Mouse (Mus musculus): ENCODE measurements at regions not wholly inside any gene's neighbourhood (a gene's known extent, or its start where the extent isn't known, plus 50 kb on each side); places are given as distances from the start of the nearest gene placed in this dataset.
"Not testable (repeated sequence)": the region's sequence is repeated elsewhere in the genome, so short reads cannot be mapped to it uniquely, and the experiment has no call there.

GRCm38 (mm10) chr17:94866630-94867029 lies 116.8 kb upstream of the Mettl4 start:
- no peak for DNase-seq (ENCODE audit: low read depth)

GRCm38 (mm10) chr17:94864531-94865318 lies 114.9 kb upstream of the Mettl4 start:
- DNase-seq (ENCODE audit: low read depth): peak; percentile 86

- DNase-seq (ENCODE audit: low read depth): not testable (repeated sequence)
Measured at GRCm38 (mm10) chr17:94854698-94855097, 104.9 kb upstream of the Mettl4 start.

- peak; percentile 77 for DNase-seq (ENCODE audit: low read depth)
Measured at GRCm38 (mm10) chr17:94834446-94835117, 84.8 kb upstream of the Mettl4 start.

- not testable (repeated sequence) for DNase-seq (ENCODE audit: low read depth)
Measured at GRCm38 (mm10) chr17:94834067-94834445, 84.2 kb upstream of the Mettl4 start.

- DNase-seq (ENCODE audit: low read depth): not testable (repeated sequence)
Measured at GRCm38 (mm10) chr17:94826415-94826814, 76.6 kb upstream of the Mettl4 start.

GRCm38 (mm10) chr17:94808758-94809157 lies 58.9 kb upstream of the Mettl4 start:
- no peak for DNase-seq (ENCODE audit: low read depth)

Data from naive thymus-derived CD4-positive, alpha-beta T cell, adult 2 months (primary cell).